Mouse (Mus musculus) cerebellum, adult 11 months (tissue): ENCODE measurements around the gene Letmd1.
"Not testable (repeated sequence)": the region's sequence is repeated elsewhere in the genome, so short reads cannot be mapped to it uniquely, and the experiment has no call there.

Experiments
- DNase-seq: peaks from one replicate; pipeline ENCODE4 v3.0.0; 2022

Letmd1 gene

DNA sequence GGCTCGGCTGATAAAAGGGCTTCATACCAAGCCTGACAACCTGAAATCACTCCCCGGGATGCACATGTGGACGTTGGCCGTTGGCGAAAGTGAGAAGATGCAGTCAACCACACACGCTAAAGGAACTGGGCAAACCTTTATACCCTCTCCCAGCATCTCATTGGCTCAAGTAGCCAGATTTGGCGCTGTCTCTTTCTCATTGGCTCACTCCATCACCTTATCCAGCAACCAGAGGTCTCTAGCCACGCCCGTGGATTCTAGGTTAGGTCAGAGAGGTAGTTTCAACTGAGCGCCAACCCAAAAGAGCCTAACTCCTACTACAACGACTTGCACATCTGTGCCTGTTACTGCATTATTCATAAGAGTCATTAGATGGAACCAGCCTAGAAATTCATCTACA is 16.3 kb upstream of the Letmd1 start:
- no peak for DNase-seq

DNA sequence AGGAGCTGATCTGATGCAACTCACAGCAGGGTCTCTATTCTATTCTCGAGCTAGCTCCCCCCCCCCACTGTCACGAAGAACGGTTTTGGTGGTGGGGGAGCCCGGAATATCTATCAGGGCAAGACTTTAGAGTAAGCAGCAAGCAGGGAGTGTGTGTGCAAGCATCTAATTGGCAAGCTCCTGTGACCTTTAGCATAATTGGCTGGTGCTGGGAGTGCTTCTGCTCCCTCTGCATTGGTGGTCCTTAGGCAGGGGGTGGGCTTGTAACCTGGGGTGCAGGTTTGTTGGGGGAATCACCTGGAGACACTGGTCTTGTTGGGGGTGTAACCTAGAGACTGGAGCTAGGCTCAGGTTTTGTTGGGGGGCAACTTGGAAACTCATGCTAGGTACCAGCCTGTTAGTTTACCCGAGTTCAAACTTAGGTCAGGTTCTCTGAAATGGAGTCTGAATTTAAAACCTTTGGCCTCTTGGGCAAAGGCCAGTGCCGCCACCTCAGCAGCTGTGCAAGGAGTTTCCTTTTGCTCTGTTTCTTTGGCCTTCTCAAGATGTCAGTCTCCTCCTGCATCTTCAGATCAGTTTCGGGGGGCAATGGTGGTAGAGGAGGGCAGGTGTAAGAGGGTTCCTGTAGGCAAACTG is 12.3 kb upstream of the Letmd1 start:
- no peak for DNase-seq

DNA sequence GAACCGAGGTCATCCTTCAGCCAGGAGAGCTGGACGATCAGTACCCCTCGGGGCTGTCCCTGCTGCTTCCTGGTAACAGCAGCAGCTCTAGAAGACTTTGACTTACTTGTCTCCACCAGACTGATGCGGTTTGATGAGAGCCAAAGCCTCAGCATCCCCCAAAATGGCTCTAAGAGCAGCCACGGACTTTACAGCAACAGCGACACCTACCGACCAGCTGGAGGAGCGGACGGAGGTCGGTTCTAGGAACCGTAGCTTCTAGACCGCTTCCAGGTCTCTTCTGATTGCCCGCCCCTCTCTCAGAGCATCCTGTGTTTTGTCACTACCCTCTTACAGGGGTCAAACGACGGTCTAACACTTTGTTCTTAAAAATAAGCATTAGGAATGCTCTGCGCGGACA is 11.5 kb upstream of the Letmd1 start:
- peak; percentile 53 for DNase-seq

DNA sequence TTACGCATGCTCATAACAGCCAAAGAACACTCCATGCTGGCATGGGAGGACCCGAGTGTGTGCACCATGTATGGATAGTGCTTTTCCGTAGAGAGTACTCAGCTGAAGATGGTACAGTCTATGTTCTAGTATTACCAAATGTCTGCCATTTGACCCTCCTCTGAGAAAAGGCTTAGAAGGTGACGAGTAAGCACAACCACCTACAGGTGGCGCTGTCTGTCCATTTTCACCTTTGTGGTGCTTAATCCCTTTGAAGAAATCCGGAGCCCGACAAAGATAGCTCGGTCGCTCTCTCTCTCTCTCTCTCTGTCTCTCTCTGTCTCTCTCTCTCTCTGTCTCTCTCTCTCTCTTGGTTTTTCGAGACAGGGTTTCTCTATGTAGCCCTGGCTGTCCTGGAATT is 10.8 kb upstream of the Letmd1 start:
- peak; percentile 43 for DNase-seq

DNA sequence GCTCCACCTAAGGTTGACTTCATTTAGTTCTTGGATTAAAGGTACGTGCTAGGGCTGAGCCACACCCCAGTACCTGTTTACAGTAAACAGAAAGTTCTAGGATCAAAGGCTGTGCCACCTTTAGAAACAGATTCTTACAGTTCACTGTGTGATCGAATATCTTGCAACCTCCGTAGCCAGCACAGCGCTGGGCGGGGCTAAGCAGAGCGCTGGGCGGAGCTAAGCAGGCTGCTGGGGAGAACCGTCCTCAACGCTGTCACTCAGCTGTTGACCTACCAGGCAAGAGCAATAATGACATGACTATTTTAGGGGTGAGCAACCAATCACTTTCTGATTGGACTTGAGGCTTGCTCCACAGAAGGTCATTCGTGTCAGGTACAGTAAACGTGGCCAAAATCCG is 7.9 kb upstream of the Letmd1 start:
- no peak for DNase-seq

DNA sequence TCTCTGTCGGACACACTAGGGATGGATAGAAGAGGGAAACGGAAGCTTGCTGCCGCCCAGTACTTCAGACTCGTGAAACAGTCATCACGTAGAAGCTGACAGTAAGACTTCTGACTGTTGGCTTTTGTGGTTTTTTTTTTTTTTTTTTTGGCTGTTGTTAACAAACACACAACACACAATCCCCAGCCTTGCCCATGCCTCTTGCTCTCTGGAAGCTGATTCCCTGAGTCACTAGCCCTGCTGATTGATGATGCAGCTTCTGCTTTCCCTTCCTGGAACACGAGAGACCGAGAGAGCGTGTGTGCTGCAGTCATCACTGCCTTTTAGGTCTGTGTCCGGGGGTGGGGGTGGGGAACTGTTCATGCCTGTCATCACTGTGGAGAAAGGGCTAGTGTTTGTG is 7.2 kb upstream of the Letmd1 start:
- no peak for DNase-seq

DNA sequence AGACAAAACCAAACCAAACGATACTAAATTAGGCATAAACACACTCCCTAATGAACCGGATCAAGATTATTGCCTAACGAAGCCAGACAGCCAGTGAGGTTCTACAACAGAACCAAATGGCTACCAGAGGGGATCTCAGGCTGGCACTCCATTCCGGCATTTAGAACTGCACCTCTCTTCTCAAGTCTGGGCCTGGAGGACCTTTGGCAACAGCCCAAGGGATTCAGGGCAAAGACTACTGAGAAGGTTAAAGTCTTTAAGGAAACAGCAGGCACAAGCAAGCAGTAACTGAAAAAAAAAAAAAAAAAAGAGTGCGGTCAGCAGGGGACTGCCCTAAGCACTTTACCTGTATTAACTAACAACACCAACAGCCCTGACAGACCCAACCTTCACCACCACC is 6.7 kb upstream of the Letmd1 start:
- DNase-seq: no peak

DNA sequence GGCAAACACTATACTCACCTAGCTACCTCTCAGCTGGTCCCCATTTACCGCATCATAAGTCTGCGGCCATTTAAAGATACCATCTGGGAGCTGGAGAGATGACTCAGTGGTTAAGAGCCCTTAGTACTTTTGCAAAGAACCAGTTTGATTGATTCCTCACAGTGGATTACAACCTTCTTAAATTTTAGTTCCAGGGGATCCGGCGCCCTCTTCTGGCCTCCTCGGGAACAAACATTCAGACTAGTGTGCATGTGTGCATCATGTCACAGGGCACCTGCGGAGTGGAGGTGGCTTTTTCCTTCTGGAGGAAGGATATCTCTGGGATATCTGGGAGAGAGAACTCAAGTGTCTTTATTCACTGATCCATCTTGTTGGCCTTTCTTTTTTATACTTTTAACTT is 5.1 kb upstream of the Letmd1 start:
- peak; percentile 55 for DNase-seq

DNA sequence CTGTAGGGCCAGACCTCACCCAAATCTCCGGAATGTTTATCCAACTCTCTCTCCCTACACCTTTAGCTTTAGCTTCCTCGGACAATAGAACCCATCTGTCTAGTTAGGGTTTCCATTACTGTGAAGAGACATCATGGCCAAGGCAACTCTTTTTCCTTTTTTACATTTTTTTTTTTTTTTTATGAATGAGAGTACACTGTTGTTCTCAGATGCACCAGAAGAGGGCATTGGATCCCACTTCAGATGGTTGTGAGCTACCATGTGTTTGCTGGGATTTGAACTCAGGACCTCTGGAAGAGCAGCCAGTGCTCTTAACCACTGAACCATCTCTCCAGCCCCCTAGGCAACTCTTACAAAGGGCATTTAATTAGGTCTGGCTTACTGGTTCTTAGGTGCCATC is 3.4 kb upstream of the Letmd1 start:
- DNase-seq: no peak

DNA sequence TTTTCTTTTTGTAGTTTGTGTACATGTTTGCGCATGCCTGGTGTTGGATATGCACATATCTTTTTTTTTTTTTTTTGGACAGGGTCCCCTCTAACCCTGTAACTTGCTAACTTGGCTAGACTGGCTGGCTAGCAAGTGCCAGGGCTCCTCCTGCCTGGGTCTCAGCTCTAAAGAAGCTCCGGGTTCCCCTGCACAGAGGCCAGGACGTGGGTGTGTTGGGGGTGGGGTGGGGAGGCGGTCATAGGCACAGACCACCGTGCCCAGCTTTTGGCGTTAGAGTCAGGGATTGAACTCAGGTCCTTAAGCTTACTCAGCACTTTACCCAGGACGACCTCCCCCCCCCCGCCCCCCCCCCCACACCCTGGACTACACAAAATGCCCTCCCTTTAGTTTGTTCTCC is 1.1 kb upstream of the Letmd1 start:
- DNase-seq: no peak

DNA sequence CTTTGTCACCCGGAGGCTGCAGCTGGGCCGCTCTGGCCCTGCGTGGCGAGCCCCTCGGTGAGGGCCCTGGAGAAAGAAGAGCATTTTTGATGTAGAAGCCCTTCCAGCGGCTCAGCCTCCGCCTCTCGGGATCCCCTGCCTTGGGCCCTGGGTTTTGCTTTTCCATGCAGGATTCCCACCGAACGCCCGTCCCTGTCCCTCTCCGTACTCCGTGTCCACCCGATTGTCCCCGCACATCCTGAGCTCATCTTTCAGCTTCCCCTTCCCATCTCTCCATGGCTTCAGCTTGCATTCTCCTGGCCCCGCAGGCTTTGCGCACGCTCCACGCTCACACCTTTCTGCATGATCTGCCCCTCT is 344 bp downstream of the Letmd1 start:
- no peak for DNase-seq

DNA sequence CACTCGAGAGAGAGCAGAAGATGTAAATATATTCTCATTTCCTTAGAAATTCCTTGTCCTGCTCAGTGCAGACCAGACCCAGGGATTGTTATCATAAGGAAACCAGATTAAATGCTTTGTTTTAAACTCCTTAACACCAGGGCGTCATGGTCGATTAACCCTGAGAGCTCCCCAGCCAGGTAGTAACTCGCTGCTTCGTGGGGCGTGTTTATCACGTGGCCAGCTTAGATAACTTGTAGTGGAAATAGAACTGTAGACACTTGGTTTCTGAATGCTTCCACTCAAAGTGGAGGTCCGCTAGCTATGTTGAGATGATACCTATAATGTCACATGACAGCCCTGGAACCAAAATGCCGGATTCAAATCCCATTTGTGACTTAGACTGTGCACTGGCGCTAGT is 1.2 kb downstream of the Letmd1 start:
- no peak for DNase-seq

DNA sequence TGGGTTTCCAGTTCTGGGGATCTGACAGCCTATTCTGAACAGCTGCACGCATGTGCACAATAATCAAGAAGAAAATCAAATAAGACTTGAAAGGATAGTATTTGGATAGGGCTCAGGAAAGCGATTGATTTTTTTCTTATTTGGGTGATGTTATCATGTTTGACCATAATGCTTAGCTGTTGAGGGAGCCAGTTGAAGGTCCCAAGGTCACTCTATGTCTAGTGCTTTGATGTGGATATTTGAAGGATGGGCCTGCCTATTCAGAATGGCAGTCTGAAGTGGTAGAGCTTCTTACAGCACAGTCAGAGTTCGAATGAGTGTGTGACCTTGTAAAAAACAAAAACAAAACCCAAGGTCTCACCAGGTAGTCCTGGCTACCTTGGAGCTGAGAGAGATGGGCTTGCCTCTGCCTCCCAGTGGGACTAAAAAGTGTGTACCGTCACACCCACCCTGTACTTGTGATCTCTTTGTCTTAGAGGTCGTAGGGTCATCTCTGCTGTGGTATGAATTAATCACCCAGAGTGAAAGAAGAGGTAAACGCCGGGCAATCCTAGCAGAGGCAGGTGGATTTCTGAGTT is 5.2 kb downstream of the Letmd1 start:
- no peak for DNase-seq

DNA sequence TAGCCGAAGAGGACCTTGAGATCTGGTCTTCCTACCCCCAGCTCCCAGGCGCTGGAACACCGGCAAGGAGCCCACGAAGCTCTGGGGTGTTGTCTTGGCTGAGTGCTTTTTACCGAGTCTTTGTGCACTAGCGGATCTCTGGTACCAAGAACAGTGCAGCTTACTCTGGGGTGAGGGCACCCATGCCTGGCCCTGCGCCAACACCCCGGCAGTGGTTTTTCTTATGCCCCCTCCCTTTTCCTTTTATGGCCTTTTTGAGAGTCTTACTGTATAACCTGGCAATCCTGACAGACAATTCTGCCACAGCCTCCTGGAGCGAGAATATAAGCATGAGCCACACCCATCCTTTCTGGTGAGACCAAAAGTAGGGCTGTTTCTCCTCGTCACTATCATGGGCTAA is 9.5 kb downstream of the Letmd1 start:
- DNase-seq: no peak

DNA sequence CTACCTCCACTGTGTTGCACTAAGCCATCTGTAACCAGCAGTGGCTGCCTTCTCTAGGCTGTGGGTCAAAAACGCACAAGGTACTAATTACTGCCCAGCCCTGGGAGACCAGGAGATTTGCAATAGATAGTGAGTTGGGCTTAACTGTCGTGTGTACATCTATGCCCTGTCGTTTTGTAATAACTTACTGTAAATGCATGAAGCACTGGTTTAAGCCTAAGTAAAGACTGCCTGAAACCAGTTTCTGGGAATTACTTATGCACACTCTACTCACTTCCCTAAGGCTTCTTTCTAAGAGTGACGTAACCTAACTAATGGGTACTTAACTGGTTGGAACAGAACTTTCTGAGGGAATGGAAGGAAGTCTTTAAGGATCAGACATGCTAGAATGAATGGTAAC is 10.1 kb downstream of the Letmd1 start:
- no peak for DNase-seq

DNA sequence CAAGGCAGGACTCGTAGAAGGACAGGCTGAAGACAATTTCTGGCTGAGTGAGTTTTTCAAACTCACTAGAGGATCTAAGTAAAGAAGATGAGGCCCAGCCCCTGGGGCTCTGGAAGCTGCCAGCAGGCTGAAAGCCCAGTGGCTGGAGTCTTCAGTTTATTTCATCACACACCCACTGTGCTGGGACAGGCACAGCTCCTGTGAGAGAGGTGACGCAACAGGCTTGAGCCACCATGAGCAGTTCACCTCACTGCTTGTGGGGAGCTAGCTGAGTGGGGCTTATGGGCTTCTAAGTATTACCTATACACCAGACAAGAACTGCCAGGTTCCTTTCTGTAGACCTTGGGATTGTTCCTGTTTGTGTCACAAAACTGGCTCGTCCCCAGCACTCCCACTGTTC is 16.8 kb downstream of the Letmd1 start:
- no peak for DNase-seq

DNA sequence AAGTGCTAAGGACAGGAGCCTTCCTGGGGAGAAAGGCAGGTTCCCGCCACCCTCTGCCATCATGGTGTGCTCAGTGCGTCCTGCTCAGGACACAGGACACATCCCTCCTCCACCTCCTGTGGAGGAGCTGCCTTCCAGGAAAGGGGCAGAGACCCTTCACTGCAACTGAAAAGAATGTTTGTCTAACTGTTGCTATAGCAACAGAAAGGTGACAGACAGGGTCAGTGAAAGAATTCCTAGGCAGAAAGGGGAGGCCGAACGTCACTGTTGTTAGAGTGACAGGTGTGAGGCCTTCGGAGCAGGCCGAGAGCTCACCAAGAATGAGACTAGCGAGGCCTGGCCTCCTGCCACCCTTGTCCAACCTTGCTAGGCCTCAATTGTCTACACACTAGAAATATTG is 17.6 kb downstream of the Letmd1 start:
- no peak for DNase-seq

DNA sequence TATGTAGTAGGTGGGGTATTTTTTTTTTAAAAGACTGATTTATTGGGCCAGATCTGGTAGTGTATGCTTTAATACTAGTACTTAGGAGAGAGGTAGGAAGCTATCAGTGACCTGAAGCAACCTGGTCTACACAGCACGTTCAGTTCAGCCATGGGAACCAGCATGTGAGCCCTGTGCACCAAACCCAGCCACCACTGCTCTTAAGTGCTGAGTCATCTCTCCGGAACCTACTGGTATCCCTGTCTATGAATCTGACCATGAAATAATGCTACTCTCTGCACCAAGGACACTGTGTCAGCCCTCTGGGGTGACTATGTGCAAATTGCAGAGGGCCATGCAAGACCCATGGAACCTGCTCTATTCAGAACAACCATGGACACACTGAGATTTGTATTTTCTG is 18.2 kb downstream of the Letmd1 start:
- no peak for DNase-seq

DNA sequence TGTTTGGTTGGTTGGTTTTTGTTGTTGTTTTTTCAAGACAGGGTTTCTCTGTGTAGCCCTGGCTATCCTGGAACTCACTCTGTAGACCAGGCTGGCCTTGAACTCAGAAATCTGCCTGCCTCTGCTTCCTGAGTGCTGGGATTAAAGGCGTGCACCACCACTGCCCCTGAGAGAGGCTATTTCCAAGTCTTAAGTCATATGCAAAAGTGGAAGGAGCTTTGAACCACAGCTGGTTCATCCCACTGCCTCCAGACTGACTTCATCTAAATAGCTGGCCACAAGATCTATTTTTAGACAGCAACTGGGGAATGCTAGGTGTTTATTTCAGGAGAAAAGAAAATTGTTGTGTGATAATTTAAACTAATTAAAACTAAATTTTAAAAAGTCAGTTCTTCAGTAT is 19.5 kb downstream of the Letmd1 start:
- DNase-seq: not testable (repeated sequence)

DNA sequence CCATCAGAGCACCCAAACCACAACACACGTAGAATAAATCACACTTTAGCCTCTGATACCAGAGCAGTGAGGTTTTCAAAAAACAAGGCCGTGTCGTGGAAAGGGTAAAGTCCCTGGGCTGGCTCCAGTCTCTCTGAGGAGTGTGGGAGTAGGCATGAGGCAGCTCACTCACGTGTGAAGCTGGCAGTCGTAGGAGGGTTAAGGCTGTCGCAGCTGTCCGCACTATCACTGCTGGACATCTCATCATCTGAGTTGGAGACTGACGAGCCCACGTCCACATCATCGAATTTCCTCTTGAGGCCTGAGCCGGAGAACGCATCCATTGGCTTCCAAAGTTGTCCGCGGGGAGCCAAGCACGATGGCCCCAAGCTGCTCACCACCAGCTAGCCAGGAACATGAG is 20.4 kb downstream of the Letmd1 start:
- no peak for DNase-seq

DNA sequence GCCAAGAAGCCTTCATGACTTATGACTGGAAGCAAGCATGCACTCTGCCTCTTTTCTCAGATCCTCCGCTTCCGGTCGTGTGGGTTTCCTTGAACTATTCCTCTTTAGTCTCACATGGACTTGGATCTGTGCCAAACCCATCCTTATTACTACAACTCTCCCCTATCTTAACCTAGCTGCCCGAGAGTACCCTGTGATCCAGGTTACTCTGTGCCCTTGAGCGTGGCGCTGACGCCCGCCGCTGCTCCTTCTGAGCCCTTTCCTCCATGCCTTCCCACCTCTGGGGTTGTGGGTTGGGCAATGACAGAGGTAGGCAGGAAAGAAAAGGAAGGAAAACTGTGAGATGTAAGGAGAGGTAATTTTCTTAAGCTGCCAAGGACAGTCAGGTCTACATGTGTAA is 23.1 kb downstream of the Letmd1 start:
- no peak for DNase-seq

DNA sequence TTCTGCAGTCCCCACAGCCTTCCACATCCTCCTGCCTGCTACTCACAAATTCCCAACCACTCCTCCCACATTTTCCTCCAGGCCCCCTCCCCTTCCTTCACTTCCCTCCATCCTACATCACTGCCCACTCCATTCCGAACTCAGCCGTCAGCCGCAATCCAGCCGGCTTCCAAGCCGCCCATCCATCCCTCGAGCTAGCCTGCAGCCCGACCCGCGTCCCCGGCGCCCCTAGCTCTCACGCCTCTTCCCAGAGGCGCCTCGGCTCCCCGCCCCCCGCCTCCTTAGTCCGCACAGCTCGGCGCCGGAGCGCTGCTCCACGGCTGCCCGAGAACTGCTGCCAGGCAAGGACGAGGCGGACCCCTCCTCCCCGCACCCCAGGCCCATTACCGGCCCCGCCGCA is 25.8 kb downstream of the Letmd1 start:
- DNase-seq: peak; percentile 29

DNA sequence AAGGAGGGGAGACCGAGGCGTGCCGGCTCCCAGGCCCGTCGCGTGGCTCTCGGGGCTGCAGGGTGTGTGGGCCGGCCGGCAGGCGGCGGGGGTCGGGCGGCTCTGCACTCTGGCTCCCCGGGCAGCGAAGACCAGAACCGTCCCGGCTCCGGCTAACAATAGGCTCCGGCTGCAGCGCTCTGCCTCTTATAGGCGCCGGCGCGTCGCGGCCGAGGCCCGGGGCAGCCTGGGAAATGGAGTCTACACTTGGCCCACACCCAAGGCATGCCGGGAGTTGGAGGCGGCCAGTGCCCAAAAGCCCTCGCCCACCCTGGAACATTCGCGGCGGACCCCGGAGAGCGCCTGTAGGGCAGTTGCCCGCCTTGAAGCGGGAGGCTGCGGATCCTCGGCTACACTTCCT is 26.3 kb downstream of the Letmd1 start, which contains the start of gene Csrnp2:
Gene Csrnp2 (minus strand): TSS at position 387 of the 400 bp plus-strand sequence.
- DNase-seq: peak; percentile 91

DNA sequence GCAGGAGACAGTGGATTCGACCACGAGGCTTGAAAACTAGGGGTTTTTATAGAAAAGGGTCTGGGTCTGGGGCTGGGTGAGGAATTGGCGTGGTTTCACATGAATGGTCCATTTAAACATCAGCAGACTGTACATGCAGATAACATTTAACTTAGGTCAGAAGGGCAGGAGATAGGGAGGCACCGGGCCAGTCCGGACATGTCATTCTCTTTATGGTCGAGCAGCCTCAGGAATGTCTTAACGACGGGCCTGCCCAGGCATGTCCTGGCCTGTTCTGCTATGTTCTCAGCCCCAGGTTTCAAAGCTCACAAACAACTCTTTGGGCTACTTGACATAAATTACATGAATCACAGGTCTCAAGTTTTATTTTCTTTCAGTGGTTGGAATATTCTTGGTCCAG is 30.7 kb downstream of the Letmd1 start:
- DNase-seq: not testable (repeated sequence)

DNA sequence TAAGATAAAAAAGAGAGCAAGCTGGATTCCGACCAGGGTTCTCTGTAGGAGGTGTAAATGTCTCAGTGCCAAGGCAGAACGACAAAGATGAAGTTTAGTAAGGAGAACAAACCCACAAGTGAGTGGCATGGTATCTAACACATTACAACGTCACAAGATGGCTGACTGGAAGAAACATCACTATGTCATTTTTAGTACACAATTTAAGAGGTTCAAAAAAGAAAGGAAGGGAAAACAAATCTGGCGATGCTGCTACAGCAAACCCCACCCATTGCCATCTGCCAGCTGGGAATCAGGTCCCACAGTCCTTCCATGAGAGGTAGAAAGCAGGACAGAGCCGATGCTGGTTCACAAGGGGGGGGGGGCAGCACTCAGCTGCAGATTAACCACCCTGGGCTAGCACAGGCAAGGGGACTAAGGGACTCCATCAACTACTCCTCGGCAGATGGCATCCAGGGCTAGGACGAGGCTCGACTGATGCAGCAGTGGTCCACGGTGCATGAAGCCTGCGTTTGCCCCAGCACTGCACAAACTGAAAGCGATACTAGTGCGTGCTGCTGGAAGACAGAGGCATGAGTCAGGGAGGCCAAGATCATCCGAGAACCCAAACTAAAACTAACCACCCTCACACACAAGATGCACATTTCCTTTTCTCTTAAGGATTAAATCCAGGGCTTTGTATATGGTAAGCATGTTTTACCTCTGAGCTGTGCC is 39.8 kb downstream of the Letmd1 start:
- no peak for DNase-seq
